Mouse (Mus musculus) left cerebral cortex, postnatal 4 days (tissue): ENCODE data around the gene Sipa1l3. TPM values are rescaled to one million over a fixed set of nuclear protein-coding genes. Genes with fewer than 3 reads are reported as not detected.

Source experiments
- DNase-seq: peaks from one replicate; pipeline ENCODE4 v3.0.0-alpha.2; 2022
- intact Hi-C: fragments of 180-260 bp; cut with DNase I; formaldehyde crosslinking; loops from one replicate; pipeline ENCODE4 v1.15.1; 2025
- total RNA-seq, 2 experiments: library from RNA; stranded (reverse); gene quantifications; 2 replicates each; pipeline ENCODE4 v1.2.3; 2021

Sipa1l3 gene
- total RNA-seq, 2 experiments from 2014 or later, result 58.2 to 58.4 TPM

DNA sequence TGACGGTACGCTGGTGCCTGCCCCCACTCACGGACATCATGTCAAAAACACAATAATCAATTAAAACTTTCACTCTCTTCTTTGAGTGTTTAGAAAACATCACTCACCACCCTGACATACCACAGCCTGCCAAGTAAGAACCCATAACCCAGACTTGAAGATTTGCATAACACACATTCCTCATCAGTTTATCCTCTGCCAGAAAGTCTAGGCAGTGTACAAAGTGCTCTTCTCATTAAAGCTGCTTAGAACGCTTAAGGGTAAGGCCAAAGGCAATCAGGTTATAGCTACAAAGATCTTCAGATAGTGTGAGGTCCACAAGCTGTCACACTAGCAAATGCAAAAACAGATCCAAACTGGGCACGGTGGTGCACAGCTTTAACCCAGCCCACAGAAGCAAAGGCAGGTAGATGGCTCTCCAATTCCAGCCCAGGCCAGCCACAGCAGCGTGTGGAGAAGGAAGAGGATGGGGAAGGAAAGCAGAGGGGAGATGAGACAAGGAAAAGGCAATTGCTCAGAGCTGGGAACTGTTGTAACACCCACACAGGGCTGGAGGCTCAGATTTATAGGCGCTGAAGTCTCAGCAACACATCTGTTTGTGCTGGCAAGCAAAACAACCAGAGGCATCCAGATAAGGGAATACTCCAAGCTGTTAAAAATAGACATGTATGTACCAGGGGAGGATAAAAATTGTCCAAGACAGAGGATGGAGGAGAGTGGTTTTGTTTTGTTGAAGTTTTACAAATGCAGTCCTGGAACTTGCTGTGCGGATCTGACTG is 246.6 kb downstream of the Sipa1l3 start:
- DNase-seq, result no peak
- intact Hi-C loops, result no loop called here

DNA sequence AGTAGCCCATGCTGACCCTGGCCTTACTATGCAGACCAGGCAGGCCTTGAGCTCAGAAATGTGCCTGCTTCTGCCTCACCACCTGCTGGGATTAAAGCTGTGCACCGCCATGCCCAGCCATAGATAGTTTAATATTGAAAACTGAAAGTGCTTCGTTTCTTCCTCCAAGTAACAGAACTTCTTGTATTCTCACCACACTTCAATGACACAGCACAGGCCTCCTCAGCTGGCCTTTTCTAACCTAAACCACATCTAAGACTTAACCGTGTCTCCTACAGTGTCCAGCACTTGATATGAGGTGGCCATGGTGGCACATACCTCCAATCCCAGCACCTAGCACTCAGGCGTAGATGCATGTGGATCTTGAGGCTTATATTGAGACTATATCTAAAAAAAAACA is 248.0 kb downstream of the Sipa1l3 start:
- intact Hi-C loops, result no loop called here
- DNase-seq, result no peak

Other genes with a start within 250 kb of the Sipa1l3 start
- 10 to 100 TPM; 23.8 to 34.4 TPM for gene Spint2, start 236.7 kb downstream of the Sipa1l3 start, total RNA-seq
- gene Ppp1r14a, start 229.3 kb downstream of the Sipa1l3 start, total RNA-seq, result 1 to 10 TPM; 1.5 to 1.9 TPM
- 100 to 1,000 TPM; 222 to 228 TPM for gene Dpf1, start 214.7 kb downstream of the Sipa1l3 start, total RNA-seq
- 1 to 10 TPM; 1.1 TPM for gene Catsperg2, start 208.4 kb upstream of the Sipa1l3 start, total RNA-seq
- gene Zfp84, start 249.9 kb upstream of the Sipa1l3 start, total RNA-seq, result 10 to 100 TPM; 19.8 to 21.5 TPM